In the genomic region with DNA sequence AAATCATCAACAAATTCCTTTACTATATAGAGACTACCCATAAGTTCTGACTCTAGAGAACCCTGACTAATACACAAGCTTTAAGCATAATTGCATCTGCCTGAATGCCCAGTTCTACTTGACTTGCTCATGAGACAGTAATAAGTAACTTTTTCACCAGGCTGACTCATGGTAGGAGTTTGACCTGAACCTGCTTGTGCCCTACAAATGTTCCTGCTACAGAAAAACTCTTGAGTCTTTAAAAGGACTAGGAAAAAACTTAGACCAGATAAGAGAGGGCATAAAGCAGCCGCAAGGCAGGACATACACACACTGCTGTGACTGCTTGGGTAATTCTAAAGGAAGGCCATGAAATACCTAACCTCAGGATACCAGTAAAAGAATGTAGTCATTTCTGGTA, we compare ENCODE assay signal across 27 mouse cellular contexts. TPM values are rescaled to one million over a fixed set of nuclear protein-coding genes. Genes with fewer than 3 reads are reported as not detected.
DNase-seq lines count a peak whose midpoint lies in the region; ATAC-seq and TF ChIP-seq lines count a peak whose summit lies in the region.
"Had no signal": no experiment of that assay in that cellular context is flagged by ENCODE, and none has a peak within 500 bp of the region (broad histone marks: within the 10 kb centered on the region; RNA-seq: fewer than 3 reads in every experiment).

No protein-coding gene starts in this region.

- no peak overlapping the region for H3K9ac ChIP-seq in intestine, embryonic 16.5 days (ENCODE audit: low read depth, low read length)
- no peak overlapping the region for H3K9ac ChIP-seq in midbrain, postnatal 0 days (replicated peaks; ENCODE audit: low read length, poor library complexity, severe bottlenecking)
- no peak overlapping the region for H3K9ac ChIP-seq in hindbrain, embryonic 13.5 days
- H3K9ac ChIP-seq: forebrain, embryonic 15.5 days; limb, embryonic 13.5 days; lung, embryonic 15.5 days; midbrain, embryonic 15.5 days had no signal

- H3K9me3 ChIP-seq in intestine, embryonic 16.5 days (ENCODE audit: control insufficient read depth, low read length) = no peaks in the 10 kb centered on the region
- H3K9me3 ChIP-seq in heart, embryonic 10.5 days = no peaks in the 10 kb centered on the region
- no peaks in the 10 kb centered on the region for H3K9me3 ChIP-seq in midbrain, postnatal 0 days (ENCODE audit: low read length)
- no peaks in the 10 kb centered on the region for H3K9me3 ChIP-seq in hindbrain, embryonic 13.5 days
- H3K9me3 ChIP-seq: forebrain, embryonic 15.5 days; hindbrain, embryonic 10.5 days; limb, embryonic 13.5 days; lung, embryonic 15.5 days; midbrain, embryonic 10.5 days; midbrain, embryonic 15.5 days had no signal

- no peaks in the 10 kb centered on the region for H3K27me3 ChIP-seq in intestine, embryonic 16.5 days (replicated peaks; ENCODE audit: control insufficient read depth, insufficient read depth, low read length)
- H3K27me3 ChIP-seq in heart, embryonic 10.5 days (ENCODE audit: insufficient read depth, poor library complexity, severe bottlenecking) = no peaks in the 10 kb centered on the region
- no peaks in the 10 kb centered on the region for H3K27me3 ChIP-seq in midbrain, postnatal 0 days (ENCODE audit: insufficient read depth, low read length)
- no peaks in the 10 kb centered on the region for H3K27me3 ChIP-seq in hindbrain, embryonic 13.5 days
- H3K27me3 ChIP-seq: forebrain, embryonic 15.5 days; limb, embryonic 13.5 days; lung, embryonic 15.5 days; midbrain, embryonic 15.5 days had no signal

- peak overlapping the region; percentile 61; the same call in 1 of the 2 replicates for H3K27ac ChIP-seq in intestine, embryonic 16.5 days (ENCODE audit: low read length)
- H3K27ac ChIP-seq in heart, embryonic 10.5 days = no peak overlapping the region
- H3K27ac ChIP-seq in midbrain, postnatal 0 days (ENCODE audit: low read depth, low read length) = no peak overlapping the region
- H3K27ac ChIP-seq in hindbrain, embryonic 13.5 days = no peak overlapping the region
- H3K27ac ChIP-seq: forebrain, embryonic 15.5 days; gastrocnemius, adult 2 months; heart, adult 2 months; hindbrain, embryonic 10.5 days; layer of hippocampus, adult 2 months; left cerebral cortex, adult 2 months; limb, embryonic 13.5 days; lung, embryonic 15.5 days; midbrain, embryonic 10.5 days; midbrain, embryonic 15.5 days had no signal

- H3K4me3 ChIP-seq in intestine, embryonic 16.5 days (ENCODE audit: low read length) = no peak overlapping the region
- no peak overlapping the region for H3K4me3 ChIP-seq in heart, embryonic 10.5 days
- no peak overlapping the region for H3K4me3 ChIP-seq in midbrain, postnatal 0 days (ENCODE audit: low read depth, low read length)
- no peak overlapping the region for H3K4me3 ChIP-seq in hindbrain, embryonic 13.5 days
- H3K4me3 ChIP-seq: forebrain, embryonic 15.5 days; gastrocnemius, adult 2 months; heart, adult 2 months; hindbrain, embryonic 10.5 days; layer of hippocampus, adult 2 months; left cerebral cortex, adult 2 months; limb, embryonic 13.5 days; lung, embryonic 15.5 days; midbrain, embryonic 10.5 days; midbrain, embryonic 15.5 days had no signal

- ATAC-seq in intestine, embryonic 16.5 days = peak; percentile 57
- ATAC-seq in midbrain, postnatal 0 days (ENCODE audit: low FRiP score) = no peak
- ATAC-seq in hindbrain, embryonic 13.5 days (ENCODE audit: low FRiP score) = no peak
- ATAC-seq: forebrain, embryonic 15.5 days; hindbrain, embryonic 16.5 days; midbrain, embryonic 15.5 days had no signal

- no peak for TF ChIP-seq CTCF in midbrain, postnatal 0 days (IDR thresholded peaks at IDR 0.05)

- H3K4me2 ChIP-seq in intestine, embryonic 16.5 days (ENCODE audit: low read depth, low read length) = no peak overlapping the region
- H3K4me2 ChIP-seq in midbrain, postnatal 0 days (ENCODE audit: low read depth, low read length, poor library complexity, severe bottlenecking) = no peak overlapping the region
- no peak overlapping the region for H3K4me2 ChIP-seq in hindbrain, embryonic 13.5 days
- H3K4me2 ChIP-seq: forebrain, embryonic 15.5 days; limb, embryonic 13.5 days; liver, embryonic 11.5 days; lung, embryonic 15.5 days; midbrain, embryonic 15.5 days had no signal

- WGBS in intestine, embryonic 16.5 days = 72% methylated on average over 1 of the region's 1 CpGs
- 74% methylated on average over 1 of the region's 1 CpGs for WGBS in heart, embryonic 10.5 days
- 91% methylated on average over 1 of the region's 1 CpGs for WGBS in midbrain, postnatal 0 days
- 92% methylated on average over 1 of the region's 1 CpGs for WGBS in hindbrain, embryonic 13.5 days

- H3K36me3 ChIP-seq in intestine, embryonic 16.5 days (ENCODE audit: control insufficient read depth, insufficient read depth, low read length) = no peaks in the 10 kb centered on the region
- H3K36me3 ChIP-seq in heart, embryonic 10.5 days = 0 out of 2 replicates have a peak, but pooled peaks cover 2% of the 10 kb centered on the region
- H3K36me3 ChIP-seq in midbrain, postnatal 0 days (ENCODE audit: insufficient read depth, low read length) = no peaks in the 10 kb centered on the region
- H3K36me3 ChIP-seq in hindbrain, embryonic 13.5 days = no peaks in the 10 kb centered on the region
- H3K36me3 ChIP-seq: forebrain, embryonic 15.5 days; hindbrain, embryonic 10.5 days; lung, embryonic 15.5 days; midbrain, embryonic 10.5 days; midbrain, embryonic 15.5 days had no signal

- DNase-seq in kidney, adult 8-10 months = peak; percentile 53 to 87
- peak; percentile 12 for DNase-seq in kidney, postnatal 10 days
- peak; percentile 22 for DNase-seq in yolk sac, embryonic 10.5 days (ENCODE audit: low spot score)
- DNase-seq in heart, embryonic 10.5 days (ENCODE audit: low spot score) = no peak
- no peak for DNase-seq in midbrain, postnatal 0 days (ENCODE audit: low spot score)
- DNase-seq: adrenal gland, adult 8-10 months; B cell, adult 2 months; cerebellum, adult 9-10 months; cerebellum, postnatal 36 days; gastrocnemius, adult 2 months; heart, adult 2 months; heart, postnatal 14 days; right cerebral cortex, adult 18-20 months; thymus, adult 18-20 months; thymus, postnatal 25 days had no signal

- no peaks in the 10 kb centered on the region for H3K4me1 ChIP-seq in intestine, embryonic 16.5 days (ENCODE audit: control insufficient read depth, insufficient read depth, low read length)
- peaks cover 5% of the 10 kb centered on the region; the same call in 1 of the 2 replicates for H3K4me1 ChIP-seq in heart, embryonic 10.5 days
- H3K4me1 ChIP-seq in midbrain, postnatal 0 days (ENCODE audit: insufficient read depth, low read length) = no peaks in the 10 kb centered on the region
- peaks cover 10% of the 10 kb centered on the region for H3K4me1 ChIP-seq in hindbrain, embryonic 13.5 days (replicated peaks)

RNA-seq across cellular contexts. Expression of gene Ino80, which starts 4.8 kb away (rescaled TPM):
- 3.2 and 3.4 TPM in 2 replicates for polyA plus RNA-seq in intestine, embryonic 16.5 days (2015; fragmentation: Nextera tagmentation; extraction: Ambion mirVana)
- 2.7 and 3.4 TPM in 2 replicates for polyA plus RNA-seq in heart, embryonic 10.5 days (2016; fragmentation: Nextera tagmentation; extraction: Ambion mirVana)
- total RNA-seq in midbrain, postnatal 0 days (2014; rRNA removed) = 13.2 and 15.0 TPM in 2 replicates
- 2.2 and 2.4 TPM in 2 replicates for polyA plus RNA-seq in midbrain, postnatal 0 days (2015; fragmentation: Nextera tagmentation; extraction: Ambion mirVana)
- 3.2 and 3.4 TPM in 2 replicates for polyA plus RNA-seq in hindbrain, embryonic 13.5 days (2015; fragmentation: Nextera tagmentation; extraction: Ambion mirVana)

Comparison
In these comparisons a context has a peak if more than half of its experiments do, and no peak if none do; other contexts are left out.
1. DNase-seq: peak in kidney, adult 8-10 months (2 of 2), kidney, postnatal 10 days (single experiment) and yolk sac, embryonic 10.5 days (single experiment); none in heart, embryonic 10.5 days (single experiment) and midbrain, postnatal 0 days (single experiment).